Mouse (Mus musculus): Measurements from ENCODE around the gene Mcoln2. TPM values are rescaled to one million over a fixed set of nuclear protein-coding genes. Genes with fewer than 3 reads are reported as not detected.

Mcoln2 gene
- total and polyA plus RNA-seq, 3 experiments: 31.0 to 34.9 (median 32.0) TPM

DNA sequence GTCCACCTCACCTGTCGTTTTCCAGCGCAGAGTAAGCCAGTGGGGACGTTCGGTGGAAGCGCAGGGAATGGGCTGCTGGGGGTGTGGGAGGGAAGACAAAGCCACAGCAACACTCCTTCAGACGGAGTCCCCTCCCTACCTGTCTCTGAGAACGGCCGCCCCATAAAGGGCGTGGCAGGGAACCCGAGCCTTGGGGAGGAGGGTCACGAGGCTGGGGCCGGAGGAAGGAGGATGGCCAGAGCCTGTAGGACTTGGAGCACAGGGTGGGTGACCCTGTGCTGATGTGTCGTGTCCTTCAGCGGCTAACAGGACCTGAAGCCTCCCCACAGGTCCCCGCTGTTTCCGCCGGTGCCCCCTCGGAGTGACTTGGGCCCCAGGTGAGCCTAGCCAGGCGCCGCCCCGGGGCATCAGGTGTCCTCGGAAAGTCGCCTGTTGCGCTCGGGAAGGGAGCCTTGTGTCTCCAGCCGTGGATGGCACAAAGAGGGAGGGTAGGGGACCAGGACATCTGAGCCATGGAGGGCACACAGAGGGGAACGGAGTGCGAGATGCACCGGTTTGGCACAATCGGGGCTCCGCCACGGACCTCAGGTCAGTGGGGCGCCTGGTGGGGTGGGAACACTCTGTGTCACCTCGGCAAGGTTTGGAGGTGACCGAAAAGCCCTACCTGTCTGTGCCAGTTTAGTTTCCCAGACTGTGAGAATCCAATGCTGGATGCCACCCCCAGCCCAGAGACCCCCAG is 32.2 kb upstream of the Mcoln2 start, which contains the start of gene Mcoln3:
Gene Mcoln3, plus strand, starts transcription at position 193 of the 739 bp plus-strand sequence.
- no peaks in the 10 kb centered on the region for H3K79me2 ChIP-seq (replicated peaks; ENCODE audit: control insufficient read depth, extremely low read depth, insufficient read depth, poor library complexity, severe bottlenecking)
- no peak for DNase-seq (ENCODE audit: extremely low read depth)
- no peaks in the 10 kb centered on the region for H3K36me3 ChIP-seq (replicated peaks in 1 of 2; ENCODE audit: control insufficient read depth in 1 of 2, insufficient read depth in 1 of 2, low read length in 1 of 2)
- H3K9me3 ChIP-seq (replicated peaks; ENCODE audit: low read length): no peaks in the 10 kb centered on the region
- H3K4me3 ChIP-seq (replicated peaks in 1 of 3; ENCODE audit: low read depth in 2 of 3, low read length in 2 of 3, poor library complexity in 1 of 3): no peak within 1 kb of the TSS
- no peak within 1 kb of the TSS for H3K9ac ChIP-seq (ENCODE audit: insufficient read depth, low read depth)
- in situ Hi-C loops (cut with MboI; ENCODE audit: low pct_ligation_motif_present, low pct_unique_long_range_greater_than_20kb, low sequenced_read_pairs) (loop anchor here (10.0 kb wide), 1 partner anchor 53 kb away; no protein-coding TSS in a partner anchor), dilution Hi-C loops (cut with MboI; ENCODE audit: extremely low pct_ligation_motif_present, extremely low pct_unique_long_range_greater_than_20kb, low sequenced_read_pairs) (no loop called here)
- TF ChIP-seq TBP (conservative IDR thresholded peaks at IDR 0.05; ENCODE audit: low read depth, low read length): no peak
- TF ChIP-seq MXI1 (IDR thresholded peaks at IDR 0.05; ENCODE audit: low read depth, low read length): no peak
- TF ChIP-seq CHD1 (IDR thresholded peaks at IDR 0.05; ENCODE audit: low read depth, low read length): no peak
- TF ChIP-seq ELF1 (IDR thresholded peaks at IDR 0.05; ENCODE audit: low read depth, low read length): no peak
- no peak for TF ChIP-seq POLR2AphosphoS2 (IDR thresholded peaks at IDR 0.05; ENCODE audit: low read depth, low read length)
- TF ChIP-seq MYC (IDR thresholded peaks at IDR 0.05; ENCODE audit: low read depth, low read length): no peak
- no peak for TF ChIP-seq BHLHE40 (IDR thresholded peaks at IDR 0.05; ENCODE audit: low read depth, low read length)
- no peak for TF ChIP-seq SMC3 (IDR thresholded peaks at IDR 0.05; ENCODE audit: low read depth, low read length)
- TF ChIP-seq USF2 (conservative IDR thresholded peaks at IDR 0.05; ENCODE audit: low read depth, low read length): no peak
- TF ChIP-seq MAFK (IDR thresholded peaks at IDR 0.05; ENCODE audit: insufficient replicate concordance, low read length): no peak
- TF ChIP-seq MAZ (IDR thresholded peaks at IDR 0.05; ENCODE audit: low read depth, low read length): no peak
- no peak for TF ChIP-seq RCOR1 (conservative IDR thresholded peaks at IDR 0.05; ENCODE audit: low read depth, low read length)
- H3K27ac ChIP-seq (ENCODE audit: insufficient read depth, low read depth): no peak within 1 kb of the TSS
- no peak within 1 kb of the TSS for H3K4me2 ChIP-seq (ENCODE audit: insufficient read depth, low read depth, poor library complexity, severe bottlenecking)
- no peaks in the 10 kb centered on the region for H3K27me3 ChIP-seq (replicated peaks)
- H3K4me1 ChIP-seq (ENCODE audit: control insufficient read depth in 1 of 2, insufficient read depth in 2 of 2): peaks cover 2 to 23% of the 10 kb centered on the region in 2 experiments; a peak in 2 of 4 replicates

- no peak overlapping the region for H3K27ac ChIP-seq (ENCODE audit: insufficient read depth, low read depth)
- dilution Hi-C loops (cut with MboI; ENCODE audit: extremely low pct_ligation_motif_present, extremely low pct_unique_long_range_greater_than_20kb, low sequenced_read_pairs): no loop called here
- in situ Hi-C loops (cut with MboI; ENCODE audit: low pct_ligation_motif_present, low pct_unique_long_range_greater_than_20kb, low sequenced_read_pairs): loop anchor here (10.0 kb wide), 1 partner anchor 53 kb away; no protein-coding TSS in a partner anchor
- DNase-seq (ENCODE audit: extremely low read depth): no peak
- H3K27me3 ChIP-seq (replicated peaks): no peaks in the 10 kb centered on the region
- no peaks in the 10 kb centered on the region for H3K79me2 ChIP-seq (replicated peaks; ENCODE audit: control insufficient read depth, extremely low read depth, insufficient read depth, poor library complexity, severe bottlenecking)
- no peak overlapping the region for H3K4me2 ChIP-seq (ENCODE audit: insufficient read depth, low read depth, poor library complexity, severe bottlenecking)
- peaks cover 2 to 29% of the 10 kb centered on the region in 2 experiments; a peak in 2 of 4 replicates for H3K4me1 ChIP-seq (ENCODE audit: control insufficient read depth in 1 of 2, insufficient read depth in 2 of 2)
- TF ChIP-seq MXI1 (IDR thresholded peaks at IDR 0.05; ENCODE audit: low read depth, low read length): no peak
- no peak for TF ChIP-seq POLR2AphosphoS2 (IDR thresholded peaks at IDR 0.05; ENCODE audit: low read depth, low read length)
- TF ChIP-seq CTCF (conservative IDR thresholded peaks at IDR 0.05 in 1 of 2, IDR thresholded peaks at IDR 0.05 in 1 of 2; ENCODE audit: low read depth in 2 of 2, low read length in 2 of 2): no peak
- no peak for TF ChIP-seq NELFE (IDR thresholded peaks at IDR 0.05; ENCODE audit: low read depth, low read length)
- no peak for TF ChIP-seq ELF1 (IDR thresholded peaks at IDR 0.05; ENCODE audit: low read depth, low read length)
- no peak for TF ChIP-seq KAT2A (IDR thresholded peaks at IDR 0.05; ENCODE audit: insufficient replicate concordance, low read length)
- no peak for TF ChIP-seq CHD2 (IDR thresholded peaks at IDR 0.05; ENCODE audit: low read length)
- no peak for TF ChIP-seq POLR2A (IDR thresholded peaks at IDR 0.05; ENCODE audit: low read depth, low read length)
- no peak for TF ChIP-seq JUND (conservative IDR thresholded peaks at IDR 0.05; ENCODE audit: low read depth, low read length)
- TF ChIP-seq TCF12 (IDR thresholded peaks at IDR 0.05; ENCODE audit: low read depth, low read length): no peak
- H3K9me3 ChIP-seq (replicated peaks; ENCODE audit: low read length): no peaks in the 10 kb centered on the region
- H3K9ac ChIP-seq (ENCODE audit: insufficient read depth, low read depth): no peak overlapping the region
- no peak overlapping the region for H3K4me3 ChIP-seq (replicated peaks in 1 of 3; ENCODE audit: low read depth in 2 of 3, low read length in 2 of 3, poor library complexity in 1 of 3)
- H3K36me3 ChIP-seq (replicated peaks in 1 of 2; ENCODE audit: control insufficient read depth in 1 of 2, insufficient read depth in 1 of 2, low read length in 1 of 2): no peaks in the 10 kb centered on the region
Observed at GRCm38 (mm10) chr3:146117997-146118457, 31.6 kb upstream of the Mcoln2 start.
